Mouse (Mus musculus) forebrain, embryonic 11.5 days (tissue): ENCODE measurements around the gene Cdc25a. TPM values are rescaled to one million over a fixed set of nuclear protein-coding genes. Genes with fewer than 3 reads are reported as not detected.

Source experiments
- ATAC-seq: fragments of 200-750 bp; cut with Nextera tagmentation; replicated peaks from 2 replicates; pipeline ENCODE4 v1.8.0; 2017; ENCODE audit warnings: moderate TSS enrichment; ENCODE audit not compliant: low FRiP score
- DNase-seq: peaks from one replicate; pipeline ENCODE4 v3.0.0-alpha.2; 2017; ENCODE audit warnings: low spot score
- H3K27ac ChIP-seq: fragments of 300-500 bp; sonication (generic); 2 replicates; pipeline ENCODE4 v1.5.1; 2014; ENCODE audit warnings: low read depth, low read length
- H3K27me3 ChIP-seq: fragments of 300-500 bp; sonication (generic); 2 replicates; pipeline ENCODE4 v1.6.1; 2014; ENCODE audit warnings: mild to moderate bottlenecking, low read length, mixed read lengths; ENCODE audit not compliant: control insufficient read depth, insufficient read depth
- H3K36me3 ChIP-seq: fragments of 300-500 bp; sonication (generic); 2 replicates; pipeline ENCODE4 v1.6.1; 2014; ENCODE audit warnings: mild to moderate bottlenecking, low read length, moderate library complexity, mixed read lengths; ENCODE audit not compliant: control insufficient read depth, insufficient read depth
- H3K4me1 ChIP-seq: fragments of 300-500 bp; sonication (generic); replicated peaks from 2 replicates; pipeline ENCODE4 v1.6.1; 2014; ENCODE audit warnings: low read length, mixed read lengths; ENCODE audit not compliant: control insufficient read depth, insufficient read depth
- H3K4me2 ChIP-seq: fragments of 300-500 bp; sonication (generic); 2 replicates; pipeline ENCODE4 v1.6.1; 2014; ENCODE audit warnings: low read depth, mild to moderate bottlenecking, low read length, moderate library complexity, mixed read lengths; ENCODE audit not compliant: severe bottlenecking
- H3K4me3 ChIP-seq: fragments of 300-500 bp; sonication (generic); 2 replicates; pipeline ENCODE4 v1.5.1; 2014; ENCODE audit warnings: low read depth, low read length
- H3K9ac ChIP-seq: fragments of 300-500 bp; sonication (generic); 2 replicates; pipeline ENCODE4 v1.6.1; 2014; ENCODE audit warnings: low read length
- H3K9me3 ChIP-seq: fragments of 300-500 bp; sonication (generic); 2 replicates; pipeline ENCODE4 v1.6.1; 2016; ENCODE audit warnings: low read length, mixed read lengths; ENCODE audit not compliant: control insufficient read depth
- WGBS: fragments of 180-500 bp; shearing (Covaris S2); extraction: QIAGEN DNeasy Blood & Tissue Kit; methylation state at CpG from one replicate; pipeline ENCODE4 v1.1.7; 2014; 5-methylcytosine and 5-hydroxymethylcytosine counted together
- polyA plus RNA-seq: library from polyadenylated mRNA; unstranded; fragments of >200 nt; fragmentation: Nextera tagmentation; extraction: Ambion mirVana; gene quantifications from 2 replicates; pipeline ENCODE4 v1.2.1, GENCODE M21; 2014

Gene Cdc25a
- polyA plus RNA-seq, result 42.3 and 45.8 TPM in 2 replicates

GRCm38 (mm10) chr9:109874797-109875691 lies at the start of gene Cdc25a:
Cdc25a (plus strand) TSS chr9:109875579.
- Histone ChIP-seq H3K4me1 (no peaks in the 10 kb centered on the region), H3K4me3 (peak within 1 kb of the TSS; percentile 96), H3K36me3 (peaks cover 11% of the 10 kb centered on the region), H3K27me3 (no peaks in the 10 kb centered on the region), H3K27ac (peak within 1 kb of the TSS; percentile 87), H3K9ac (peak within 1 kb of the TSS; percentile 97), H3K4me2 (peak within 1 kb of the TSS; percentile 66), H3K9me3 (no peaks in the 10 kb centered on the region)
- ATAC-seq (peak; percentile 92), DNase-seq (peak; percentile 98)
- WGBS, result 8% methylated on average over 33 of the region's 33 CpGs

DNA sequence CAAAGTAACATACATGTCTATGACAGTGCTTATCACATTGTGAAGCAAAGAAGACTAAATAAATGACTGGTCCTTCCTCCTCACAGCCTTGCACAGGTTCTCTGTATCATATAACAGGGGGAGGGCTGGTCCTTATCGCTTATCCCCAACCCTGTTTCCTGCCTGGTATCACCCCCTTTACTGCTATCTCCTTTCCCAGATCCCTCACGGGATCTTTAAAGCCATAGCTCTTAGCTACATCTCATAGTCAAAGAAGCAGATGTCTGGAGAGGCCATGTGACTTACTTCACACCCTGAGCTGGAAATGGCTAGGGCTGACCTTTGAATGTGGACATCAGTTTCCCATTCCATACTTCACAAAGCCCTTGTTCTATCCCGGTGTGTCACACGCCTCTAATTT lies 49.6 kb upstream of the Cdc25a start:
- Histone ChIP-seq H3K27me3 (no peaks in the 10 kb centered on the region), H3K4me3 (no peak overlapping the region), H3K27ac (no peak overlapping the region), H3K4me1 (no peaks in the 10 kb centered on the region), H3K36me3 (no peaks in the 10 kb centered on the region), H3K9ac (no peak overlapping the region), H3K4me2 (no peak overlapping the region), H3K9me3 (no peaks in the 10 kb centered on the region)
- ATAC-seq (no peak), DNase-seq (no peak)
- WGBS, result 71% methylated on average over 4 of the region's 4 CpGs

- 83% methylated on average over 5 of the region's 5 CpGs for whole genome bisulfite sequencing
- DNase-seq, result no peak
- Histone ChIP-seq H3K27me3 (no peaks in the 10 kb centered on the region), H3K4me2 (no peak overlapping the region), H3K36me3 (no peaks in the 10 kb centered on the region), H3K4me3 (no peak overlapping the region), H3K27ac (no peak overlapping the region), H3K9ac (no peak overlapping the region), H3K4me1 (no peaks in the 10 kb centered on the region), H3K9me3 (no peaks in the 10 kb centered on the region)
- ATAC-seq, result no peak
Measured at GRCm38 (mm10) chr9:109826181-109826580, 49.2 kb upstream of the Cdc25a start.

DNA sequence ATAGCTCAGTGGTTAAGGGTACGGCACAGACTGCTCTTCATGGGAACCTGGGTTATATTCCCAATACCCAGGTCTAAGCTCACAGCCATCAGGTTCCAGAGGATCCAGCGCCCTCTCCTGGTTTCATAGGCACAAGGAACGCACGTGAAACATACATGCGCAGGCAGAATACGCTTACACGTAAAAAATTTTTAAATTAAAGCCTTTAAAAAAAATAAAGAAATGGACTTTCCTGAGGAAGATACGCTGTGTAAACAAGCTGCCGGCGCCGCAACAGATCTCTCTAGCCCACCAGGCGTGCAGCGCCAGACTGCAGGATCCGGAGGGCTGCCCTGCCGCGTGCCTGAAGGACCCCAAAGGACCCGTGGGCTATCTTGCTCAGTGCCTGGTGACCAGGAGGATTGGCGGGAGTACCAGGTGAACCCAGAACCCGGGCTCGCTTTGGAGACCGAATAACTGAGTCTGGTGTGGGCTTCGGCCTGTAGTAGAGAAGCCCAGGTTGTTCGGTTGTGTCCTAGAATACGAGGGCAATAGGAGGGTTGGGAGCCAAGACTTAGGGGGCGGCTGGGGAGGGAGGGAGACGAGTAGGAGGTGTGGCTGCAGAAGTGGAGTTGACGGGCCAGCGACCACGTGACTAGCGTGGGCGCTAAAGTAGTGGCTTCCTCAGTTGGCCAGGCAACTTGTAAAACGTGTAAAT lies 42.8 kb upstream of the Cdc25a start, which contains the start of gene Nme6:
Gene Nme6 (plus strand): TSS at position 359 of the 697 bp plus-strand sequence.
- Histone ChIP-seq H3K27ac (no peak within 1 kb of the TSS), H3K36me3 (peaks cover 3% of the 10 kb centered on the region; the same call in 1 of the 2 replicates), H3K4me1 (0 out of 2 replicates have a peak, but pooled peaks cover 3% of the 10 kb centered on the region), H3K9ac (peak within 1 kb of the TSS; percentile 79), H3K4me3 (peak within 1 kb of the TSS; percentile 57), H3K9me3 (no peaks in the 10 kb centered on the region), H3K27me3 (no peaks in the 10 kb centered on the region), H3K4me2 (peak within 1 kb of the TSS; percentile 73)
- DNase-seq, result peak; percentile 93
- ATAC-seq, result peak; percentile 98
- under 1% methylated on average over 32 of the region's 32 CpGs for WGBS

DNA sequence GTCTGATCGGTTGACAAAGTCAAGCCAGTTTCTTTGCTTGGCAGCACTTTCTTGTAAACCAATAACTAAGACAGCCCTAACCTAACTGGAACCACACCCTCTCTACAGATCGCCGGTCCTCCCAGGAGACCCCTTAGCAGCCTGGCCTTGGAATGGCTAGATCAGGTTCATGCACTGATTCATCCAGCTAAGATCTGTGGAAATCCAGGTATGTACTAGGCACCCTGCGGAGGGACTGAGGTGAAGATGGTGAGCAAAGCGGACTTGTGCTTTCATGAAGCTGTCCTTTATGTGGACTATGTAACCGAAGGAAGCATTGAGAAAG lies 42.3 kb upstream of the Cdc25a start:
- 15% methylated on average over 6 of the region's 6 CpGs for WGBS
- H3K4me2 ChIP-seq, result peak overlapping the region; percentile 73
- no peak for DNase-seq
- H3K4me1 ChIP-seq, result 0 out of 2 replicates have a peak, but pooled peaks cover 3% of the 10 kb centered on the region
- peak overlapping the region; percentile 79 for H3K9ac ChIP-seq
- H3K27ac ChIP-seq, result no peak overlapping the region
- H3K4me3 ChIP-seq, result peak overlapping the region; percentile 57
- no peaks in the 10 kb centered on the region for H3K27me3 ChIP-seq
- H3K36me3 ChIP-seq, result peaks cover 3% of the 10 kb centered on the region; the same call in 1 of the 2 replicates
- ATAC-seq, result peak; percentile 59
- no peaks in the 10 kb centered on the region for H3K9me3 ChIP-seq

GRCm38 (mm10) chr9:109849312-109849758 lies 26.0 kb upstream of the Cdc25a start, which contains the start of gene Camp:
Camp (minus strand) TSS chr9:109849617.
- no peak within 1 kb of the TSS for H3K4me2 ChIP-seq
- ATAC-seq (no peak), DNase-seq (no peak)
- H3K4me1 ChIP-seq, result no peaks in the 10 kb centered on the region
- no peak within 1 kb of the TSS for H3K9ac ChIP-seq
- no peaks in the 10 kb centered on the region for H3K36me3 ChIP-seq
- H3K9me3 ChIP-seq, result no peaks in the 10 kb centered on the region
- 84% methylated on average over 6 of the region's 6 CpGs for WGBS
- no peak within 1 kb of the TSS for H3K27ac ChIP-seq
- no peaks in the 10 kb centered on the region for H3K27me3 ChIP-seq
- H3K4me3 ChIP-seq, result no peak within 1 kb of the TSS

GRCm38 (mm10) chr9:109850099-109850498 lies 25.3 kb upstream of the Cdc25a start:
- H3K9me3 ChIP-seq, result no peaks in the 10 kb centered on the region
- DNase-seq (no peak), ATAC-seq (no peak)
- H3K9ac ChIP-seq, result no peak overlapping the region
- H3K27me3 ChIP-seq, result no peaks in the 10 kb centered on the region
- 89% methylated on average over 5 of the region's 5 CpGs for WGBS
- no peak overlapping the region for H3K27ac ChIP-seq
- H3K36me3 ChIP-seq, result no peaks in the 10 kb centered on the region
- no peaks in the 10 kb centered on the region for H3K4me1 ChIP-seq
- H3K4me3 ChIP-seq, result no peak overlapping the region
- no peak overlapping the region for H3K4me2 ChIP-seq

- H3K27me3 ChIP-seq, result no peaks in the 10 kb centered on the region
- ATAC-seq (no peak), DNase-seq (no peak)
- no peak overlapping the region for H3K4me3 ChIP-seq
- WGBS, result 77% methylated on average over 2 of the region's 2 CpGs
- H3K4me2 ChIP-seq, result no peak overlapping the region
- no peaks in the 10 kb centered on the region for H3K4me1 ChIP-seq
- H3K9me3 ChIP-seq, result no peaks in the 10 kb centered on the region
- no peak overlapping the region for H3K9ac ChIP-seq
- no peaks in the 10 kb centered on the region for H3K36me3 ChIP-seq
- no peak overlapping the region for H3K27ac ChIP-seq
Measured at GRCm38 (mm10) chr9:109854341-109854740, 21.0 kb upstream of the Cdc25a start.
